26 mouse cellular contexts compared by ENCODE assay signal in the genomic region with DNA sequence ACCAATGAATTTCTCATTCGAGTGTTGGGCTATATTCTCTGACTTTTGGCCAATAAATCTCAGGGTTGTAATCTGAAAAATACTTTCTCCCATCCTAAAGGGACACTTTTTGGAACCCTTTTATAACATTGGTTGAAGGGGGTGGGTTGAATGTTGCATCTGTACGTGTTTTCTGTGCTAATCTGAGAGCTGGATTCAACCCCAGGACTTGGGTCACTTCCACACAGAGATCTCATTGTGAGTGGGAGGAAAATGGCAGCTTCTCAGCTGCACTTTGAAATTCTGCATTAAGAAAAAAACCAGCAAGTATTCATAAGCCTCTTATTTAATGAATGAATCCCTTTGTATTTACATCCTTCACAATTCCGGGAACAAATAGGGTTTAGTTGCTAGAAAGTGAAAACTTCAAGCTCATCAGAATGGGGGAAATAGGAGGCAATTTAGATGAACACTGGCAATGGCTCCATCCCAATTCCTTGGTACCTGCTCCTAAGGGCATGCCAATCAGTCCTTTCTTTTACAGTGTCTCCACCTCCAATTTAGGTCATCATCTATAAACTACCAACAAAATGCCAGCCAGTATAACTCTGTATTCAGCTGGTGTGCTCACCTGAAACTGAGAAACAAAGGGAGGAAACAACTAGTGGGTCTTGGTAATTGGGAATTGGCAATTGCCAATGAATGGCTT.
DNase-seq lines count a peak whose midpoint lies in the region; ATAC-seq and TF ChIP-seq lines count a peak whose summit lies in the region.
"Had no signal": no experiment of that assay in that cellular context is flagged by ENCODE, and none has a peak within 500 bp of the region (broad histone marks: within the 10 kb centered on the region; RNA-seq: fewer than 3 reads in every experiment).

No protein-coding gene starts in this region.

- H3K9me3 ChIP-seq in hindbrain, embryonic 16.5 days (ENCODE audit: control insufficient read depth, low read length): no peaks in the 10 kb centered on the region
- H3K9me3 ChIP-seq in hindbrain, embryonic 10.5 days: no peaks in the 10 kb centered on the region
- no peaks in the 10 kb centered on the region for H3K9me3 ChIP-seq in midbrain, postnatal 0 days (ENCODE audit: low read length)
- H3K9me3 ChIP-seq in midbrain, embryonic 13.5 days: no peaks in the 10 kb centered on the region
- H3K9me3 ChIP-seq in forebrain, postnatal 0 days (ENCODE audit: low read length): no peaks in the 10 kb centered on the region
- H3K9me3 ChIP-seq: embryonic facial prominence, embryonic 15.5 days; heart, embryonic 10.5 days; hindbrain, embryonic 13.5 days had no signal

- H3K4me2 ChIP-seq in hindbrain, embryonic 16.5 days (ENCODE audit: low read length): no peak overlapping the region
- H3K4me2 ChIP-seq in midbrain, postnatal 0 days (ENCODE audit: low read depth, low read length, poor library complexity, severe bottlenecking): no peak overlapping the region
- H3K4me2 ChIP-seq in midbrain, embryonic 13.5 days (replicated peaks): no peak overlapping the region
- H3K4me2 ChIP-seq in forebrain, postnatal 0 days (ENCODE audit: low read depth): no peak overlapping the region
- H3K4me2 ChIP-seq: embryonic facial prominence, embryonic 15.5 days; hindbrain, embryonic 13.5 days had no signal

- no peak for TF ChIP-seq POLR2A in brain, embryonic 14.5 days (IDR thresholded peaks at IDR 0.05; ENCODE audit: borderline replicate concordance, extremely low read depth, insufficient read depth, insufficient read length, poor library complexity, severe bottlenecking)

- no peak overlapping the region for H3K4me3 ChIP-seq in hindbrain, embryonic 16.5 days (ENCODE audit: low read length)
- no peak overlapping the region for H3K4me3 ChIP-seq in hindbrain, embryonic 10.5 days
- no peak overlapping the region for H3K4me3 ChIP-seq in midbrain, postnatal 0 days (ENCODE audit: low read depth, low read length)
- H3K4me3 ChIP-seq in midbrain, embryonic 13.5 days (replicated peaks): no peak overlapping the region
- H3K4me3 ChIP-seq in forebrain, postnatal 0 days (ENCODE audit: low read depth, low read length): no peak overlapping the region
- H3K4me3 ChIP-seq: embryonic facial prominence, embryonic 15.5 days; erythroblast, embryonic 14.5 days; gastrocnemius, adult 2 months; heart, embryonic 10.5 days; hindbrain, embryonic 13.5 days had no signal

- no peak for DNase-seq in hindbrain, embryonic 10.5 days (ENCODE audit: low spot score)
- DNase-seq in midbrain, postnatal 0 days (ENCODE audit: low spot score): peak; percentile 12
- peak; percentile 78 for DNase-seq in brain, embryonic 14.5 days (ENCODE audit: low read depth)
- DNase-seq in forebrain, postnatal 0 days: peak; percentile 11
- DNase-seq in right cerebral cortex, adult 18-20 months: no peak
- no peak for DNase-seq in urinary bladder, adult 18-20 months (ENCODE audit: low spot score in 2 of 2)
- DNase-seq: adrenal gland, adult 2 months; adrenal gland, postnatal 25 days; cerebellum, adult 11 months; cerebellum, adult 8-10 months; cerebellum, postnatal 14 days; embryo, embryonic 11 days; gastrocnemius, adult 2 months; gastrocnemius, postnatal 36 days; heart, adult 18-20 months; heart, postnatal 10 days; heart, postnatal 4 days had no signal

- no peak overlapping the region for H3K9ac ChIP-seq in hindbrain, embryonic 16.5 days (ENCODE audit: low read depth, low read length)
- H3K9ac ChIP-seq in midbrain, postnatal 0 days (replicated peaks; ENCODE audit: low read length, poor library complexity, severe bottlenecking): no peak overlapping the region
- no peak overlapping the region for H3K9ac ChIP-seq in midbrain, embryonic 13.5 days (replicated peaks)
- no peak overlapping the region for H3K9ac ChIP-seq in forebrain, postnatal 0 days
- H3K9ac ChIP-seq: embryonic facial prominence, embryonic 15.5 days; hindbrain, embryonic 13.5 days had no signal

- WGBS in hindbrain, embryonic 16.5 days: 58% methylated on average over 3 of the region's 3 CpGs
- 79% methylated on average over 3 of the region's 3 CpGs for WGBS in hindbrain, embryonic 10.5 days
- 62% methylated on average over 3 of the region's 3 CpGs for WGBS in midbrain, postnatal 0 days
- WGBS in midbrain, embryonic 13.5 days: 54% methylated on average over 3 of the region's 3 CpGs
- 42% methylated on average over 3 of the region's 3 CpGs for WGBS in forebrain, postnatal 0 days

- TF ChIP-seq CTCF in midbrain, postnatal 0 days (IDR thresholded peaks at IDR 0.05): no peak
- TF ChIP-seq CTCF in brain, embryonic 14.5 days (IDR thresholded peaks at IDR 0.05; ENCODE audit: borderline replicate concordance, extremely low read depth, insufficient read depth, insufficient read length): no peak
- no peak for TF ChIP-seq CTCF in forebrain, postnatal 0 days (IDR thresholded peaks at IDR 0.05; ENCODE audit: low read depth)

- H3K27me3 ChIP-seq in hindbrain, embryonic 16.5 days (replicated peaks; ENCODE audit: control insufficient read depth, insufficient read depth, low read length): no peaks in the 10 kb centered on the region
- H3K27me3 ChIP-seq in hindbrain, embryonic 10.5 days (ENCODE audit: insufficient read depth, poor library complexity, severe bottlenecking): no peaks in the 10 kb centered on the region
- no peaks in the 10 kb centered on the region for H3K27me3 ChIP-seq in midbrain, postnatal 0 days (ENCODE audit: insufficient read depth, low read length)
- H3K27me3 ChIP-seq in midbrain, embryonic 13.5 days: no peaks in the 10 kb centered on the region
- H3K27me3 ChIP-seq in forebrain, postnatal 0 days (ENCODE audit: insufficient read depth, low read length): no peaks in the 10 kb centered on the region
- H3K27me3 ChIP-seq: CH12.LX; embryonic facial prominence, embryonic 15.5 days; hindbrain, embryonic 13.5 days had no signal

- no peak overlapping the region for H3K27ac ChIP-seq in hindbrain, embryonic 16.5 days (ENCODE audit: low read depth, low read length)
- no peak overlapping the region for H3K27ac ChIP-seq in hindbrain, embryonic 10.5 days
- H3K27ac ChIP-seq in midbrain, postnatal 0 days (ENCODE audit: low read depth, low read length): no peak overlapping the region
- no peak overlapping the region for H3K27ac ChIP-seq in midbrain, embryonic 13.5 days
- no peak overlapping the region for H3K27ac ChIP-seq in forebrain, postnatal 0 days (ENCODE audit: low read depth, low read length)
- H3K27ac ChIP-seq: embryonic facial prominence, embryonic 15.5 days; gastrocnemius, adult 2 months; heart, embryonic 10.5 days; hindbrain, embryonic 13.5 days had no signal

- no peaks in the 10 kb centered on the region for H3K4me1 ChIP-seq in hindbrain, embryonic 16.5 days (ENCODE audit: control insufficient read depth, insufficient read depth, low read depth, low read length)
- no peaks in the 10 kb centered on the region for H3K4me1 ChIP-seq in hindbrain, embryonic 10.5 days (replicated peaks)
- H3K4me1 ChIP-seq in midbrain, postnatal 0 days (ENCODE audit: insufficient read depth, low read length): no peaks in the 10 kb centered on the region
- H3K4me1 ChIP-seq in midbrain, embryonic 13.5 days (replicated peaks): no peaks in the 10 kb centered on the region
- no peaks in the 10 kb centered on the region for H3K4me1 ChIP-seq in forebrain, postnatal 0 days (ENCODE audit: insufficient read depth)
- H3K4me1 ChIP-seq: embryonic facial prominence, embryonic 15.5 days; heart, embryonic 10.5 days; hindbrain, embryonic 13.5 days had no signal

- H3K36me3 ChIP-seq in hindbrain, embryonic 16.5 days (ENCODE audit: control insufficient read depth, insufficient read depth, low read length): no peaks in the 10 kb centered on the region
- H3K36me3 ChIP-seq in hindbrain, embryonic 10.5 days: no peaks in the 10 kb centered on the region
- H3K36me3 ChIP-seq in midbrain, postnatal 0 days (ENCODE audit: insufficient read depth, low read length): no peaks in the 10 kb centered on the region
- no peaks in the 10 kb centered on the region for H3K36me3 ChIP-seq in midbrain, embryonic 13.5 days
- H3K36me3 ChIP-seq in forebrain, postnatal 0 days (ENCODE audit: insufficient read depth): no peaks in the 10 kb centered on the region
- H3K36me3 ChIP-seq: embryonic facial prominence, embryonic 15.5 days; heart, embryonic 10.5 days; hindbrain, embryonic 13.5 days had no signal

- peak; percentile 60; the same call in 1 of the 2 replicates for ATAC-seq in hindbrain, embryonic 16.5 days
- ATAC-seq in midbrain, postnatal 0 days (ENCODE audit: low FRiP score): no peak
- no peak for ATAC-seq in midbrain, embryonic 13.5 days
- peak; percentile 40; the same call in 1 of the 2 replicates for ATAC-seq in forebrain, postnatal 0 days
- ATAC-seq: inflammation-experienced regulatory T-cells, adult 6 months; intestine, postnatal 0 days had no signal

Comparison
In these comparisons a context has a peak if more than half of its experiments do, and no peak if none do; other contexts are left out.
1. ATAC-seq: peak in hindbrain, embryonic 16.5 days (single experiment) and forebrain, postnatal 0 days (single experiment); none in midbrain, postnatal 0 days (single experiment) and midbrain, embryonic 13.5 days (single experiment).
2. DNase-seq: peak in midbrain, postnatal 0 days (single experiment), brain, embryonic 14.5 days (single experiment) and forebrain, postnatal 0 days (single experiment); none in hindbrain, embryonic 10.5 days (single experiment), right cerebral cortex, adult 18-20 months (single experiment) and urinary bladder, adult 18-20 months (0 of 2).